Mouse (Mus musculus) macrophage (primary cell): Measurements from ENCODE around the gene Ogg1. TPM values are rescaled to one million over a fixed set of nuclear protein-coding genes. Genes with fewer than 3 reads are reported as not detected.

Experiments
- H3K27ac ChIP-seq: fragments of 350-480 bp; formaldehyde crosslinking; 2 replicates; pipeline ENCODE4 v1.9.0; 2021
- H3K36me3 ChIP-seq: fragments of 350-480 bp; formaldehyde crosslinking; 2 replicates; pipeline ENCODE4 v1.9.0; 2021; ENCODE audit errors: inconsistent target
- H3K4me3 ChIP-seq: fragments of 350-480 bp; formaldehyde crosslinking; 2 replicates; pipeline ENCODE4 v1.9.0; 2021; ENCODE audit errors: inconsistent target
- H3K79me2 ChIP-seq: fragments of 350-480 bp; formaldehyde crosslinking; 2 replicates; pipeline ENCODE4 v1.9.0; 2021; ENCODE audit errors: inconsistent target
- WGBS: methylation state at CpG from one replicate; pipeline ENCODE4 v1.1.7; 2026; ENCODE audit warnings: inconsistent platforms; ENCODE audit not compliant: missing documents; 5-methylcytosine and 5-hydroxymethylcytosine counted together
- polyA plus RNA-seq: library from polyadenylated mRNA; stranded (reverse); fragments of 250-400 nt; gene quantifications from 3 replicates; pipeline ENCODE4 v1.2.4, GENCODE M21; 2018; ENCODE audit warnings: inconsistent platforms
- total RNA-seq, 78 experiments: library from RNA; depleted of rRNA; stranded (reverse); fragments of 250-400 nt; gene quantifications; 1 replicate in 9 of 78; 2 replicates in 24 of 78; 3 replicates in 43 of 78; 4 replicates in 2 of 78; pipeline ENCODE4 v1.2.4; 2018; ENCODE audit warnings: inconsistent platforms in 56 of 78

Gene Ogg1
- total RNA-seq (2018; cell fraction: chromatin; rRNA removed) = 10 to 100 TPM in 11 of 26 experiments, 1 to 10 TPM in 15; 1.3 to 17.8 (median 7.8) TPM
- 10 to 100 TPM in 5 of 26 experiments, 1 to 10 TPM in 21; 4.6 to 13.7 (median 8.1) TPM for total RNA-seq (2018; cell fraction: cytosol; rRNA removed)
- 10 to 100 TPM in 9 of 26 experiments, 1 to 10 TPM in 16, under 1 TPM in 1; 0.99 to 21.8 (median 8.4) TPM for total RNA-seq (2018; cell fraction: nucleus; rRNA removed)
- polyA plus RNA-seq = 5.2 to 11.7 TPM (median 7.6 TPM) in 3 replicates

- H3K36me3 ChIP-seq = peaks cover 31% of the 10 kb centered on the region
Measured at GRCm38 (mm10) chr6:113326533-113327315, at the start of gene Ogg1. Ogg1 (plus strand) TSS chr6:113326972.

GRCm38 (mm10) chr6:113281676-113282075, 45.1 kb upstream of the Ogg1 start:
- no peak overlapping the region for H3K4me3 ChIP-seq
- WGBS = 86% methylated on average over 6 of the region's 6 CpGs
- peaks cover 44% of the 10 kb centered on the region for H3K36me3 ChIP-seq
- H3K27ac ChIP-seq = no peak overlapping the region
- no peaks in the 10 kb centered on the region for H3K79me2 ChIP-seq

More at GRCm38 (mm10) chr6:113326533-113327315, at the start of gene Ogg1:
- peak within 1 kb of the TSS; percentile 80 for H3K27ac ChIP-seq
- WGBS = under 1% methylated on average over 51 of the region's 52 CpGs
- H3K4me3 ChIP-seq = peak within 1 kb of the TSS; percentile 61
- H3K79me2 ChIP-seq = peaks cover 16% of the 10 kb centered on the region; the same call in 1 of the 2 replicates

DNA sequence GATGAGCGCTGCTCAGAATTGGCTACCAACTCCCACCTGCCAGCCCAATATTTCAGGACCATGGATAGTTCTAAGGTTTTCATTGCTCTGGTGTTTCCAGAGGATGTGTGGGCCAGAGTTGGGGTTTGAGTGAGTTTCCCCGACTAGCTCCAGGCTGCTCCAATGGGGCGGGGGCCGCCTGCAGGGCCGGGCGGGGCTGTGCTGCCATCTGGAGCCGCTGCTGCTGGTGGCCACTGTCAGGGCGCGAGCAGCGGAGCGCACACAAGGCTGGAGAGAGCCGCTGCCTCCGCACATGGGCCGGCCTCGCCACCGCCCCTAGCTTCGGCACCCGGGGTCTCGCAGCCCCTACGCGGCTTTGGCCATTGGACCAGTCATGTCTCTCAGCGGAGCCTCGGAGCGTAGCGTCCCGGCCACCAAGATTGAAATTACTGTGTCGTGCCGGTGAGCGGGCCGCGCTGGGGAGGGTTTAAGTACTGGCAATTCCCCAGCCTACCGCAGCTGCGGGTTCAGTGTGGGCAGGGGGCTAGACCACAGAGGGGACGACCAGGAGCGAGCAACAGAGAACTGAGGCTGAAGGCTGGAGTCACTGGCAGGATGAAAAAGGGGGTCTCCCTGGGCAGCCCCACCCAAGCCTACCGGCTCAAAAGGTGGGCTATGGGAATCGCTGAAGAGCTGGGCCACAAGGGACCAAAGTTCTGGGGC, 44.5 kb upstream of the Ogg1 start, which contains the start of gene Cpne9:
Gene Cpne9, plus strand, starts transcription at position 207 of the 702 bp plus-strand sequence.
- Histone ChIP-seq H3K36me3 (peaks cover 38% of the 10 kb centered on the region), H3K79me2 (no peaks in the 10 kb centered on the region), H3K4me3 (no peak within 1 kb of the TSS), H3K27ac (no peak within 1 kb of the TSS)
- WGBS = 12% methylated on average over 37 of the region's 37 CpGs

DNA sequence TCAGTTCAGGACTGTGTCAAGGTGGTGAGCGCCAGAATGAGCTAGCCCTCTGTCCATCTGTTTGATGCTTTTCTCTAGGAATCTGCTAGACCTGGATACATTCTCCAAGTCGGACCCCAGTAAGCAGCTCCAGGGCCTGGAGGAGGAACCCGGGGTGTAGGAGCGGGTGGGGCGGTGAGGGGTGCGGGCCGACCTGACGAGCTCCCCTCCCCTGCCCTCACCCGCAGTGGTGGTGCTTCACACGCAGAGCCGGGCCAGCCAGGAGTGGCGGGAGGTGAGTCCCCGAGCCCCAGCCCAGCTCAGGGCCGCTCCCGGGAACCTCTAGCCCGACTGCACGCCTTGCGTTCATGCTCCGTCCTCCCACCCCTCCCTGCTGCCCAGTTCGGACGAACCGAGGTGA, 43.8 kb upstream of the Ogg1 start:
- H3K79me2 ChIP-seq = no peaks in the 10 kb centered on the region
- 6% methylated on average over 20 of the region's 22 CpGs for WGBS
- H3K27ac ChIP-seq = no peak overlapping the region
- H3K36me3 ChIP-seq = peaks cover 31% of the 10 kb centered on the region
- H3K4me3 ChIP-seq = no peak overlapping the region

GRCm38 (mm10) chr6:113283500-113283899, 43.3 kb upstream of the Ogg1 start:
- 35% methylated on average over 6 of the region's 6 CpGs for WGBS
- H3K36me3 ChIP-seq = peaks cover 26% of the 10 kb centered on the region
- H3K4me3 ChIP-seq = no peak overlapping the region
- H3K79me2 ChIP-seq = no peaks in the 10 kb centered on the region
- H3K27ac ChIP-seq = no peak overlapping the region

DNA sequence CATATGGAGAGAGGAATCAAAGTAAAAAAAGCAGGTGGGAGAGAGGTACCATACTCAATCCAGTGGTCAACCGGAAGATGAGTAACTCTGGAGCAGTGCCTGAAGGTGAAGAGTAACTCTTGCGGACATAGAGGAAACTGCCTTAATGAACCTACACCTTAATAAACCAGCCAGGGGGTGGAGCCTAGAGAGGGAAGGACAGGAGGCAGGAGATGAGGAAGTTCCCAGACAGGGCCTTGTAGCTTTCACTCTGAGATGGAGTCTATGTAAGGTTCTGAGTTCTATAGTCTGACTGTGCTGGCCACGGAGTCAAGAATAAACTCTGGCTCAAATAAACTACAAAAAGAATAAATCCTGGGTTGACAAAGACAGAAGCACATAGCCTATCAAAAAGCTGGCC, 41.8 kb upstream of the Ogg1 start:
- Histone ChIP-seq H3K36me3 (peaks cover 13% of the 10 kb centered on the region; the same call in 1 of the 2 replicates), H3K79me2 (no peaks in the 10 kb centered on the region), H3K4me3 (no peak overlapping the region), H3K27ac (no peak overlapping the region)
- 68% methylated on average over 3 of the region's 3 CpGs for WGBS

GRCm38 (mm10) chr6:113286316-113286715, 40.5 kb upstream of the Ogg1 start:
- WGBS = 86% methylated on average over 1 of the region's 1 CpGs
- no peak overlapping the region for H3K4me3 ChIP-seq
- no peaks in the 10 kb centered on the region for H3K79me2 ChIP-seq
- no peak overlapping the region for H3K27ac ChIP-seq
- no peaks in the 10 kb centered on the region for H3K36me3 ChIP-seq

- no peak overlapping the region for H3K4me3 ChIP-seq
- 94% methylated on average over 4 of the region's 4 CpGs for WGBS
- H3K36me3 ChIP-seq = no peaks in the 10 kb centered on the region
- H3K79me2 ChIP-seq = no peaks in the 10 kb centered on the region
- no peak overlapping the region for H3K27ac ChIP-seq
Measured at GRCm38 (mm10) chr6:113287236-113287635, 39.5 kb upstream of the Ogg1 start.

DNA sequence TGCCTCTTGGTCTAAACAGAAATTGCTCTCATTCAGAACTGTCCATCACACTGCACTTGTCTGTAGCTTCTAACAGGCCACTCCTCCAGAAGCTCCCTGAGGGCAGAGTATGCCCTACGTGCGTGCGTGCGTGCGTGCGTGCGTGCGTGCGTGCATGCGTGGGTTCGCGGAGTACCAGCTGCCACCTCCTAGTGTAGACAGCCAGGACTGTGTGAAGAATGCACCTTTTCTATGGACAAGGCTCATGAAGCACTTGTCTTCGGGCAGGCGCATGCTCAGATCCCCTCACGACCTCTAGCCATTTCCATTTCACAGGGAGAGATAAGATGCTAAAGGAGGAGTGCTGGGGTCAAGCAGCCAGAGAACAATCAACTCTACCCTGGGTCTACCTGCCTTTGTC, 37.4 kb upstream of the Ogg1 start:
- H3K4me3 ChIP-seq = no peak overlapping the region
- no peak overlapping the region for H3K27ac ChIP-seq
- 94% methylated on average over 15 of the region's 15 CpGs for whole genome bisulfite sequencing
- no peaks in the 10 kb centered on the region for H3K36me3 ChIP-seq
- H3K79me2 ChIP-seq = no peaks in the 10 kb centered on the region

GRCm38 (mm10) chr6:113290346-113290745, 36.4 kb upstream of the Ogg1 start:
- 88% methylated on average over 6 of the region's 6 CpGs for WGBS
- Histone ChIP-seq H3K27ac (no peak overlapping the region), H3K4me3 (no peak overlapping the region), H3K36me3 (no peaks in the 10 kb centered on the region), H3K79me2 (no peaks in the 10 kb centered on the region)

DNA sequence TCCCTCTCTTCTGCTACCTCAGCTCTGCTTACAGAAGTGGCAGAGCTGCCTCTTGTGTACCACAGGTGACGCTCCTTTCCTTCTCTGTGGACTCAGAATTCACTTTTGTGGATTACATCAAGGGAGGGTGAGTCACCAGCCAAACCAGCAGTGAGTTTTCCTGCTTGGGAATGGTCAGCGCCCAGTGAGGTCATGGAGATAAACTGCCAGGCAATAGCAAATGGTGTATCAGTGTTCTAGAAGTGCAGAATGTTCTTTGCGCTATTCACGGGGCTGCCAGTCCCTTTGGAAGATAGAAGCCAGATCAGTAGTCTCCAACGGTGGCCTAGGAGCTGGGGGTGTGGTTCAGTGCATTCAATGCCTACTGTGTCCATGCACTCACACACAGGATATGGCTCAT, 33.8 kb upstream of the Ogg1 start:
- 76% methylated on average over 5 of the region's 5 CpGs for WGBS
- Histone ChIP-seq H3K36me3 (no peaks in the 10 kb centered on the region), H3K79me2 (no peaks in the 10 kb centered on the region), H3K27ac (no peak overlapping the region), H3K4me3 (no peak overlapping the region)

GRCm38 (mm10) chr6:113296046-113296445, 30.7 kb upstream of the Ogg1 start:
- Histone ChIP-seq H3K79me2 (no peaks in the 10 kb centered on the region), H3K27ac (no peak overlapping the region), H3K4me3 (no peak overlapping the region), H3K36me3 (no peaks in the 10 kb centered on the region)
- WGBS = 90% methylated on average over 2 of the region's 2 CpGs

- Histone ChIP-seq H3K79me2 (no peaks in the 10 kb centered on the region), H3K36me3 (no peaks in the 10 kb centered on the region), H3K4me3 (no peak overlapping the region), H3K27ac (no peak overlapping the region)
- WGBS = 61% methylated on average over 4 of the region's 4 CpGs
Measured at GRCm38 (mm10) chr6:113296639-113297038, 30.1 kb upstream of the Ogg1 start.

GRCm38 (mm10) chr6:113301350-113301749, 25.4 kb upstream of the Ogg1 start:
- no peaks in the 10 kb centered on the region for H3K36me3 ChIP-seq
- no peaks in the 10 kb centered on the region for H3K79me2 ChIP-seq
- H3K4me3 ChIP-seq = no peak overlapping the region
- WGBS = 90% methylated on average over 5 of the region's 5 CpGs
- H3K27ac ChIP-seq = no peak overlapping the region

GRCm38 (mm10) chr6:113302258-113302657, 24.5 kb upstream of the Ogg1 start:
- H3K36me3 ChIP-seq = no peaks in the 10 kb centered on the region
- WGBS = 4% methylated on average over 3 of the region's 3 CpGs

More at GRCm38 (mm10) chr6:113302258-113302657, 24.5 kb upstream of the Ogg1 start:
- Histone ChIP-seq H3K27ac (no peak overlapping the region), H3K4me3 (no peak overlapping the region), H3K79me2 (no peaks in the 10 kb centered on the region)
